ENCODE assay signal across 19 mouse cellular contexts in genomic region chr1:73673851-73674235, GRCm38 (mm10).
"Had no signal": no experiment of that assay in that cellular context is flagged by ENCODE, and none has a peak within 500 bp of the region (broad histone marks: within the 10 kb centered on the region; RNA-seq: fewer than 3 reads in every experiment).

No protein-coding gene starts in this region.

- H3K4me2 ChIP-seq: lung, embryonic 14.5 days; midbrain, embryonic 13.5 days; neural tube, embryonic 13.5 days; neural tube, embryonic 15.5 days; stomach, embryonic 15.5 days had no signal

- DNase-seq: lung, adult 18-20 months; lung, embryonic 14.5 days; lung, postnatal 10 days; lung, postnatal 4 days; retina, postnatal 1 day; right cerebral cortex, adult 18-20 months; right cerebral cortex, postnatal 25 days; right cerebral cortex, postnatal 4 days; thymus, adult 2 months; thymus, postnatal 25 days; thymus, postnatal 4 days had no signal

- H3K4me3 ChIP-seq: midbrain, embryonic 10.5 days; midbrain, embryonic 13.5 days; myocyte; neural tube, embryonic 13.5 days; neural tube, embryonic 15.5 days; stomach, embryonic 15.5 days had no signal

- H3K9me3 ChIP-seq: neural tube, embryonic 15.5 days; stomach, embryonic 15.5 days had no signal

- H3K27me3 ChIP-seq: midbrain, embryonic 13.5 days; neural tube, embryonic 13.5 days; neural tube, embryonic 15.5 days; stomach, embryonic 15.5 days had no signal

- ATAC-seq: midbrain, embryonic 13.5 days; midbrain, embryonic 16.5 days had no signal

- H3K27ac ChIP-seq: midbrain, embryonic 13.5 days; neural tube, embryonic 13.5 days; neural tube, embryonic 15.5 days; stomach, embryonic 15.5 days; stomach, postnatal 0 days had no signal

- H3K36me3 ChIP-seq: midbrain, embryonic 10.5 days; midbrain, embryonic 13.5 days; neural tube, embryonic 13.5 days; neural tube, embryonic 15.5 days; stomach, embryonic 15.5 days had no signal

- H3K4me1 ChIP-seq: midbrain, embryonic 13.5 days; neural tube, embryonic 15.5 days; stomach, embryonic 15.5 days had no signal

- H3K9ac ChIP-seq: lung, embryonic 14.5 days; midbrain, embryonic 13.5 days; neural tube, embryonic 13.5 days; neural tube, embryonic 15.5 days; stomach, embryonic 15.5 days had no signal
